Mouse (Mus musculus): ENCODE measurements around the gene Uba7. TPM values are rescaled to one million over a fixed set of nuclear protein-coding genes. Genes with fewer than 3 reads are reported as not detected.
"Not testable (repeated sequence)": the region's sequence is repeated elsewhere in the genome, so short reads cannot be mapped to it uniquely, and the experiment has no call there.

The Uba7 gene
- polyA plus RNA-seq, 1 experiment, result 10.0 TPM

DNA sequence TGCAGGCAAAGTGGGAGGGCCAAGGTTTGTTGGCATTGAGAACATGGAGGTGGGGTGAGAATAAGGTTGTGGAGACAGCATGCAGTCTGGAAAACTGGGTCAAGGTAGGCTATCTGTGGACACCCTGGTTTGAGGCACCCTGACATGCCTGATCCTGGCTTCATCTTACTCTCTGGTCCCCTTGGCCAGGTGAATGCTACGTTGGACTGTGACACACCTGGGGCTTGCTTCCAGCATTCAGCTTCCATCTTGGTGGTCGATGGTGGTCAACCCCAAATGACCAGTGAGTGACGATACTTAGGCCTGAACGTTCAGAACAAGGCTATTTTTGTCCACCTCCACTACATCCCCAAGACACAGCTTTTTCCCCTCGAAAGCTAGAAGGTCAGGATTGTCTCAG is 20.7 kb downstream of the Uba7 start, which contains the start of gene Gm20662:
TSS of gene Gm20662 (plus strand) at position 301 of the 400 bp plus-strand sequence.
- no peak within 1 kb of the TSS for H3K4me3 ChIP-seq (replicated peaks; ENCODE audit: insufficient read depth, low read depth, low read length)
- H3K4me1 ChIP-seq (ENCODE audit: control insufficient read depth, insufficient read depth, low read length), result no peaks in the 10 kb centered on the region
- H3K27me3 ChIP-seq (ENCODE audit: control insufficient read depth, insufficient read depth, low read length), result no peaks in the 10 kb centered on the region
- no peak for TF ChIP-seq CTCF (IDR thresholded peaks at IDR 0.05; ENCODE audit: borderline replicate concordance, insufficient read depth, low read depth, low read length)
- TF ChIP-seq POLR2A (IDR thresholded peaks at IDR 0.05; ENCODE audit: borderline replicate concordance, insufficient read depth, low read length), result no peak
- no peak for DNase-seq
- WGBS, result 90% methylated on average over 5 of the region's 5 CpGs
- no peak within 1 kb of the TSS for H3K27ac ChIP-seq (ENCODE audit: insufficient read depth, low read length)

DNA sequence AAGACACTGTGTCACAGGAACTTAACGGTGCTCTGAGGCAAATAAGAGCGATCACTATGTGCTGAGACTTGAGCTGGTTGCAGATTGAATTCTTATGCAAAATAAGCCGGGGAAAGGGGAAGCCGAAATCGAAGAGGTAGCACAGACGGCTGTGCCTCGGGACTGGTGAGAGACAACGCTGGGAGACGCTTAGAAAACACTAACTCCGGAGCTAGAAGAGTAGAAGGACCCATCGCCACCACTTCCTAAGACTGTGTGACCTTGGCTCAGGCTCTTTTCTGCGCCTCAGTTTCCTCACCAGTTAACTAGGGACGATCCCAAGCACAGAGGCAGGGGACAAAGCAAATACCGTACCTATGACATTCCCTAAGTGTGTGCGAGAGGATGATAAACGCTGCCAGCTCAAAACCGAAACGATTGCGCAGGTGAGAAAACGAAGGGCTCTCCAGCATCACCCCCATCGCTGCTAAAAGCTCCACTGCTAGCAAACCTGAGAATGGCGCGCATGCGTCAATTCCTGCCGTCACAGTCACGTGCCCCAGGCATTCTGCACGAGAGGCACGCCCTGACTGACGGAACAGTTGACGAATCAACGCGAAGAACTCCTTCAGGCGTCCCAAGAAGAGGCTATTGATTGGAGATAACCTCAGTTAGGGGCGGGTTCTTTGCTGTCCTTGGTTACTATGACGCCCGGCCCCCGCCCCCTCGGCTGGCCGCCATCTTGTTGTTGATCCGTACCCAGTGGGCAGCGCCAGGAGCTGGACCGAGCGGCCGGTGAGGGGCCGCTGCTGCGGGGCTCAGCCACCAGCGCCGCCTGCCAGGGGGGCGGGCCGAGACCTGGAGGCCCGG is 26.8 kb downstream of the Uba7 start, which contains the start of gene Ip6k1:
TSS of gene Ip6k1 (plus strand) at position 580 of the 849 bp plus-strand sequence.
- Histone ChIP-seq H3K4me1 (ENCODE audit: control insufficient read depth, insufficient read depth, low read length) (no peaks in the 10 kb centered on the region; the same call in 1 of the 2 replicates), H3K4me3 (replicated peaks; ENCODE audit: insufficient read depth, low read depth, low read length) (peak within 1 kb of the TSS; percentile 92), H3K27ac (ENCODE audit: insufficient read depth, low read length) (peak within 1 kb of the TSS; percentile 95), H3K27me3 (ENCODE audit: control insufficient read depth, insufficient read depth, low read length) (no peaks in the 10 kb centered on the region)
- under 1% methylated on average over 50 of the region's 51 CpGs for WGBS
- TF ChIP-seq CTCF (IDR thresholded peaks at IDR 0.05; ENCODE audit: borderline replicate concordance, insufficient read depth, low read depth, low read length), result no peak
- peak; percentile 99 for TF ChIP-seq POLR2A (IDR thresholded peaks at IDR 0.05; ENCODE audit: borderline replicate concordance, insufficient read depth, low read length)
- DNase-seq, result peak; percentile 100

DNA sequence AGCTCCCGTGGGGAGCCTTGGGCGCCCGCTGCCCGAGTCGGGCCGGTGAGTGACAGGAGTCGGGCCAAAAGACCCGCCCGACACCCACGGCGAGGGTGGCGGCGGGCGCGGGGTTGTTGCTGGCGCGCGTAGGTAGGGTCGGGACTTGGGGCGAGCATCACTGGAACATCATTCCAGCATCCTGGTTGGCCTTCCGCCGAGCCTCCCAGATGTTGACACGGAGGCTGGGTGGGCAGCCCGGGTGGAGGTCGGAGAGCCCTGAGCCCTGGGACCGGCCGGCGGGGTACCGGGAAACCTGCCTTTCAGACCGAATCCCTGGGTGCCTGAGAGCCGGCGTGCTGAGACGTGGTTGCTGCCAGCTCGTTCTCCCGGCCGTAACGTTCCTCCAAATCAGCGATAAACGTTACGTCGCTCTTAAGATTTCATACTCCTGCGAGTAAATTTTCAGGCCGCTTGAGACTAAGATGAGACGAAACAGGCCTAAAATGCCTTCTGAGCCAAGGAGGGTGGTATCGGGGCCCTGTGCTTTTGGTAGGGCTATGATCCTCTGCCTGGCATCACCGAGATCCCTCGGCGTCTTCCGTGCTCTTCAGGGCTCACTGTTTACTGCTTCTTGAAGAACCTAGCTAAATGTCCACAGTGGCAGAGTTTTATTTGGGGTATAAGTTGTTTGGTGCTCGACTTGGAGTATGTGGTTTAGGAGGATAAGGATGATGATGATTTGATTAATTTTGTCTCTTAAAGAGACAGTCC is 27.6 kb downstream of the Uba7 start:
- DNase-seq, result no peak
- under 1% methylated on average over 50 of the region's 50 CpGs for WGBS
- Histone ChIP-seq H3K27ac (ENCODE audit: insufficient read depth, low read length) (peak overlapping the region; percentile 90), H3K4me3 (replicated peaks; ENCODE audit: insufficient read depth, low read depth, low read length) (peak overlapping the region; percentile 86), H3K27me3 (ENCODE audit: control insufficient read depth, insufficient read depth, low read length) (no peaks in the 10 kb centered on the region), H3K4me1 (ENCODE audit: control insufficient read depth, insufficient read depth, low read length) (no peaks in the 10 kb centered on the region; the same call in 1 of the 2 replicates)
- TF ChIP-seq CTCF (IDR thresholded peaks at IDR 0.05; ENCODE audit: borderline replicate concordance, insufficient read depth, low read depth, low read length) (no peak), POLR2A (IDR thresholded peaks at IDR 0.05; ENCODE audit: borderline replicate concordance, insufficient read depth, low read length) (no peak)

DNA sequence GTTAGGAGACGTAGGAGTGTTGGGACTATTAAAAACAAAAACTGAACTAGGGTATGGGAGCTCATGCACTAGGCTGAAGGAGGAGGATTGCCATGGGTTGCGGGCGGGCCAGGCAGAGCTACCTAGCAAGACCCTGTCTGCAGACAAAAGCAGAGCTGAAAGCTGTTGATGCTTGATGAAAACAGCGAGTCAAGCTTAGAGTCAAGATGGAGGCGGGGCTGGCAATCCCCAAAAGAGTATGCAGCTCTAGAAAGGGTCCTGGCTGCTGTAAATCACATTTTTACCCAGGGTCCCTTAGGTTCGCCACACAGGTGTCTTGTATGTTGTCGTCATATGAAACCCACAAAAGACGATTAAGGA is 28.2 kb downstream of the Uba7 start:
- Histone ChIP-seq H3K4me1 (ENCODE audit: control insufficient read depth, insufficient read depth, low read length) (no peaks in the 10 kb centered on the region; the same call in 1 of the 2 replicates), H3K27ac (ENCODE audit: insufficient read depth, low read length) (peak overlapping the region; percentile 29; the same call in 1 of the 2 replicates), H3K27me3 (ENCODE audit: control insufficient read depth, insufficient read depth, low read length) (no peaks in the 10 kb centered on the region), H3K4me3 (replicated peaks; ENCODE audit: insufficient read depth, low read depth, low read length) (peak overlapping the region; percentile 86)
- TF ChIP-seq CTCF (IDR thresholded peaks at IDR 0.05; ENCODE audit: borderline replicate concordance, insufficient read depth, low read depth, low read length), result no peak
- TF ChIP-seq POLR2A (IDR thresholded peaks at IDR 0.05; ENCODE audit: borderline replicate concordance, insufficient read depth, low read length), result no peak
- 3% methylated on average over 8 of the region's 8 CpGs for WGBS
- peak; percentile 14 to 43 for DNase-seq

DNA sequence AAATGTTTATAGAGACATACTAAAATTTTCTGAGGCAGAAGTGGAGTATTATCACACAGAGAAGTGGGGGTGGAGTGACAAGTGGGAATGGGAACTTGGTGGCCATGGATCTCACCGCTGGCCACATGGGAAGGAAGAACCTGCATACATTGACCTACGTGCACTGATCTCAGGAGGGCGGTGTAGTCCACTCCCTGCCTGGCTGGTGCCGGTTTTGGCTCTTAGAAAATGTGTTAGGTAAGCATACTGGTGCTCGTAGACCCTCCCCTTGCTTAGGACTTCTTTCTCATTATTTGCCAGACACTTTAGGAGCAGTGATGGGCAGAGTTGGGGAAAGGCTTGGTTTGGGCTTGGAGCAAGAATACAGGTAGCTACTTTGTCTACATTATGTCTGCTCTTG is 32.7 kb downstream of the Uba7 start:
- no peaks in the 10 kb centered on the region; the same call in 1 of the 2 replicates for H3K4me1 ChIP-seq (ENCODE audit: control insufficient read depth, insufficient read depth, low read length)
- H3K4me3 ChIP-seq (replicated peaks; ENCODE audit: insufficient read depth, low read depth, low read length), result no peak overlapping the region
- DNase-seq, result no peak
- H3K27me3 ChIP-seq (ENCODE audit: control insufficient read depth, insufficient read depth, low read length), result no peaks in the 10 kb centered on the region
- TF ChIP-seq CTCF (IDR thresholded peaks at IDR 0.05; ENCODE audit: borderline replicate concordance, insufficient read depth, low read depth, low read length) (no peak), POLR2A (IDR thresholded peaks at IDR 0.05; ENCODE audit: borderline replicate concordance, insufficient read depth, low read length) (no peak)
- WGBS, result 80% methylated on average over 5 of the region's 5 CpGs
- H3K27ac ChIP-seq (ENCODE audit: insufficient read depth, low read length), result no peak overlapping the region

DNA sequence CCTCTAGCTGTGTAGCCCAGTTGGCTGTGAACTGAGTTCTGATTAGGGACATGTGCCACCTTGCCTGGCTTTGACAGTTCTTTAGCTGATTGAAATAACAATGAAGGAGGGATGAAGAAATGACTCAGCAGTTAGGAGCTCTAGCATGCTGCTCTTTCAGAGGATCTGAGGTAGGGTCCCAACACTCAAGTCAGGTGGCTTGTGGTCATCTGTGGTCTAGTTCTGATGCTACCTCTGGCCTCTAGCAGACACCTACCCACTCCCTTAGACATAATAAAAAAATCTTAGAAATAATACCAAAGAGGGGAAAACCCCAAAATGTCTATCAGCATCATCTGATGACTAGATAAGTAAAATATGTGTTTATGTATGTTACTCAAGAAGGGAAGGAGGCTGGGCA is 35.1 kb downstream of the Uba7 start:
- H3K4me3 ChIP-seq (replicated peaks; ENCODE audit: insufficient read depth, low read depth, low read length), result no peak overlapping the region
- H3K27ac ChIP-seq (ENCODE audit: insufficient read depth, low read length), result no peak overlapping the region
- TF ChIP-seq CTCF (IDR thresholded peaks at IDR 0.05; ENCODE audit: borderline replicate concordance, insufficient read depth, low read depth, low read length) (no peak), POLR2A (IDR thresholded peaks at IDR 0.05; ENCODE audit: borderline replicate concordance, insufficient read depth, low read length) (no peak)
- no peaks in the 10 kb centered on the region for H3K27me3 ChIP-seq (ENCODE audit: control insufficient read depth, insufficient read depth, low read length)
- no peak for DNase-seq
- H3K4me1 ChIP-seq (ENCODE audit: control insufficient read depth, insufficient read depth, low read length), result no peaks in the 10 kb centered on the region; the same call in 1 of the 2 replicates

DNA sequence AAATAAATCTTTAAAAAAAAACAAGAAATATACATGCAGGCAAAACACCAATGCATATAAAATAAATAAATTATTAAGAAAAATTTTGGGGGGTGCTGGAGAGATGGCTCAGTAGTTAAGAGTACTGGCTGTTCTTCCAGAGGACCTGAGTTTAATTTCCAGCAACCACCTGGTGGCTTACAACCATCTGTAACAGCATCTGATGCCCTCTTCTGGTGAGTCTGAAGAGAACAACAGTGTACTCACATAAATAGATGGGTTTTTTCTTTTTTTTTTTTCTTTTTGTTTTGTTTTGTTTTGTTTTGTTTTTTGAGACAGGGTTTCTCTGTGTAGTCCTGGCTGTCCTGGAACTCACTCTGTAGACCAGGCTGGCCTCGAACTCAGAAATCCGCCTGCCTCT is 38.3 kb downstream of the Uba7 start:
- 97% methylated on average over 2 of the region's 2 CpGs for WGBS
- not testable (repeated sequence) for H3K27me3 ChIP-seq (ENCODE audit: control insufficient read depth, insufficient read depth, low read length); H3K4me3 ChIP-seq (replicated peaks; ENCODE audit: insufficient read depth, low read depth, low read length); H3K27ac ChIP-seq (ENCODE audit: insufficient read depth, low read length); DNase-seq; H3K4me1 ChIP-seq (ENCODE audit: control insufficient read depth, insufficient read depth, low read length)
